Mouse (Mus musculus): ENCODE measurements around the gene Nfyb.

Nfyb gene

GRCm38 (mm10) chr10:82778791-82779549, 15.0 kb upstream of the Nfyb start:
- no peak for DNase-seq

- no peak for DNase-seq
Observed at GRCm38 (mm10) chr10:82777886-82778285, 13.9 kb upstream of the Nfyb start.

GRCm38 (mm10) chr10:82777075-82777474, 13.1 kb upstream of the Nfyb start:
- no peak for DNase-seq

GRCm38 (mm10) chr10:82774841-82775240, 10.9 kb upstream of the Nfyb start:
- DNase-seq, result no peak

- DNase-seq, result no peak
Observed at GRCm38 (mm10) chr10:82771595-82772170, 7.7 kb upstream of the Nfyb start.

- DNase-seq, result no peak
Observed at GRCm38 (mm10) chr10:82770713-82771112, 6.8 kb upstream of the Nfyb start.

GRCm38 (mm10) chr10:82768901-82769300, 5.0 kb upstream of the Nfyb start:
- no peak for DNase-seq

GRCm38 (mm10) chr10:82762756-82763681, 925 bp downstream of the Nfyb start:
- no peak for DNase-seq

- no peak for DNase-seq
Observed at GRCm38 (mm10) chr10:82761037-82761811, 2.7 kb downstream of the Nfyb start.

GRCm38 (mm10) chr10:82759706-82760105, 4.2 kb downstream of the Nfyb start:
- no peak for DNase-seq

- DNase-seq, result no peak
Observed at GRCm38 (mm10) chr10:82758878-82759277, 5.1 kb downstream of the Nfyb start.

- no peak for DNase-seq
Observed at GRCm38 (mm10) chr10:82758368-82758767, 5.6 kb downstream of the Nfyb start.

- DNase-seq, result no peak
Observed at GRCm38 (mm10) chr10:82757341-82757740, 6.6 kb downstream of the Nfyb start.

- DNase-seq, result no peak
Observed at GRCm38 (mm10) chr10:82756466-82756865, 7.5 kb downstream of the Nfyb start.

- DNase-seq, result no peak
Observed at GRCm38 (mm10) chr10:82755213-82755890, 8.6 kb downstream of the Nfyb start.

GRCm38 (mm10) chr10:82754642-82755041, 9.3 kb downstream of the Nfyb start:
- no peak for DNase-seq

GRCm38 (mm10) chr10:82752921-82753320, 11.0 kb downstream of the Nfyb start:
- DNase-seq, result no peak

- no peak for DNase-seq
Observed at GRCm38 (mm10) chr10:82750778-82751177, 13.2 kb downstream of the Nfyb start.

- DNase-seq, result no peak
Observed at GRCm38 (mm10) chr10:82746988-82747850, 16.7 kb downstream of the Nfyb start.

GRCm38 (mm10) chr10:82745301-82745700, 18.6 kb downstream of the Nfyb start:
- DNase-seq, result no peak

GRCm38 (mm10) chr10:82744296-82744695, 19.6 kb downstream of the Nfyb start:
- DNase-seq, result no peak

All from right cerebral cortex, postnatal 14 days (tissue).